Mouse (Mus musculus): Measurements from ENCODE around the gene Shld2. TPM values are rescaled to one million over a fixed set of nuclear protein-coding genes. Genes with fewer than 3 reads are reported as not detected.

Shld2 gene
- total RNA-seq, 1 experiment from 2014 or later: 29.7 TPM

GRCm38 (mm10) chr14:34232866-34233680 lies 77.2 kb downstream of the Shld2 start:
- no peak for ATAC-seq (ENCODE audit: extremely low read depth, insufficient number of reproducible peaks, low FRiP score, poor library complexity, severe bottlenecking)

GRCm38 (mm10) chr14:34232340-34232739 lies 78.0 kb downstream of the Shld2 start:
- ATAC-seq (ENCODE audit: extremely low read depth, insufficient number of reproducible peaks, low FRiP score, poor library complexity, severe bottlenecking): no peak

- ATAC-seq (ENCODE audit: extremely low read depth, insufficient number of reproducible peaks, low FRiP score, poor library complexity, severe bottlenecking): no peak
Observed at GRCm38 (mm10) chr14:34228830-34229506, 81.3 kb downstream of the Shld2 start.

- no peak for ATAC-seq (ENCODE audit: extremely low read depth, insufficient number of reproducible peaks, low FRiP score, poor library complexity, severe bottlenecking)
Observed at GRCm38 (mm10) chr14:34227981-34228380, 82.3 kb downstream of the Shld2 start.

- no peak for ATAC-seq (ENCODE audit: extremely low read depth, insufficient number of reproducible peaks, low FRiP score, poor library complexity, severe bottlenecking)
Observed at GRCm38 (mm10) chr14:34226566-34226965, 83.7 kb downstream of the Shld2 start.

- 0 out of 2 replicates have a peak, but pooled peaks have one; percentile 8 for ATAC-seq (ENCODE audit: extremely low read depth, insufficient number of reproducible peaks, low FRiP score, poor library complexity, severe bottlenecking)
Observed at GRCm38 (mm10) chr14:34225986-34226385, 84.3 kb downstream of the Shld2 start.

DNA sequence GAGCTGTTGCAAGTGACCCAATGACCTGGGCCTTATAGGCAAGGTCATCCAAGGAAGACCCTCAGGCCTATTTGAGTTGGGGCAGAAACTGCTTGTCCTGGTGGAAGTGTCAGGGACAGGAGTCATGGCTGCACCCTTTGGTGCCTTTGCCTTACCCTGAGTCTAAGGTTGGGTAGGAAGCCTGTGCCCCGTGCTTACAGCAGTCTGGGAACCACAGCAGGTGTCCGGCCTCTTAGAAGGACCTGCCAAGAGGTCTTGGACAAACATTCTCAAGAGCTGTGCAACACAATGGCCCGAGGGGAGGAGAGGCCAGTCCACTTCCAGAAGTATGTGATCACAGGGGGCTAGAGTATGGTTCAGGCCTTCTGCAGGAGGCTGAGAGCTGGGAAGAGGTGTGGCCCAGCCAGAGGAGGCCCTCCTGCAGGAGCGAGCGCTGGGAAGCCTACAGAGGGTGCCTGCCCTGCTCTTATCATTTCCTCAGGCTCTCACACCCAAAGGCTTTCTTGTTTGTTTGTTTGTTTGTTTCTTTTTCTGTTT lies 86.9 kb downstream of the Shld2 start:
- ATAC-seq (ENCODE audit: extremely low read depth, insufficient number of reproducible peaks, low FRiP score, poor library complexity, severe bottlenecking): no peak

DNA sequence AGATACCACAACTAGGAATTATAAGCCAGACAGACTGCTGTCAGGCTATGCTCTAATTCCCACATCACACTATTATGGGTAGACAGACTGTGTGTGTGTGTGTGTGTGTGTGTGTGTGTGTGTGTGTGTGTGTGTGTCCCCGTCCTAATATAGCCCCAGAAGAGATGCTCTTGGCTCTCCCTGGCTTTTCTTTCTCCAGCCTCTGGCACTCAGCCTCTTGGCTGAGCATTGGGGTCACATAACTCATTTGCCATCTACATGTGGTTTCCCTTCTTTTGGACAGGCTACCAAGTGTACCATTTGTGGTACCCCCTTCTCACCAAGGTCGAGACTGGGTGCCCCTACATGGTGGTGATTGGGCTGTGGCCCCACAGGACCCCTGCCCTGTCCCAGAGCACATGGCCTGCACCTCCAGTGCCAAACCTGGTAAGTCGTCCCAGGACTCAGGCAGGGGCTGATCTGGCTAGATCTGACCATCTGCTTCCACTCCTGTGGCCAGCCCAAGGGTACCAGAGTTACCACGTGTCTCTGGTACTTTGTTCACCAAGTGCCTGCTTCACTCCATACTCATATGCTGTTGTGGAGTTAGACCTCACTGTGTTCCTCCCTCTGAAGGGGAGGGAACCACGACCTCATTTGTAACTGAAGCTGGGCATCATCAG lies 88.7 kb downstream of the Shld2 start:
- ATAC-seq (ENCODE audit: extremely low read depth, insufficient number of reproducible peaks, low FRiP score, poor library complexity, severe bottlenecking): no peak

- no peak for ATAC-seq (ENCODE audit: extremely low read depth, insufficient number of reproducible peaks, low FRiP score, poor library complexity, severe bottlenecking)
Observed at GRCm38 (mm10) chr14:34220426-34220825, 89.9 kb downstream of the Shld2 start.

DNA sequence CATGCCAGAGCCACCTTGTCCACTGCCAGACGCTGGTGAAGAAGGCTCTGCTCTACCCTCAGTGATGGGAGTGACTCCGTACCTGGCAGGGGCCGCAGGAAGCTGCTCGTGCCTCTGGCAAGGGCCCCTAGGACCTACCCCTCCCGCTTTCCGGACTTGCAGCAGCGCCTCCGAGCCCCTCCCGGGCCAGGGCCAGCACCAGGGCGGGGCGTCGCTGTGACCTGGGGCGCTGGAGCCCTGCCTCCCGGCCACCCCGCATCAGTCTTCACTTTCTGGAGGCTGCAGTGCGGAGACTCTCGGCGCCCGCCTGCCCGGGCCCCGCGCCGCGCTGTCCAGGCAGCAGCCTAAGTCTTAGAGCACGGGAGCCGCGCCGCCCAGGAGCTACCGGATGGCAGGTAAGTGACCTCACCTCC lies 90.5 kb downstream of the Shld2 start:
- no peak for ATAC-seq (ENCODE audit: extremely low read depth, insufficient number of reproducible peaks, low FRiP score, poor library complexity, severe bottlenecking)

DNA sequence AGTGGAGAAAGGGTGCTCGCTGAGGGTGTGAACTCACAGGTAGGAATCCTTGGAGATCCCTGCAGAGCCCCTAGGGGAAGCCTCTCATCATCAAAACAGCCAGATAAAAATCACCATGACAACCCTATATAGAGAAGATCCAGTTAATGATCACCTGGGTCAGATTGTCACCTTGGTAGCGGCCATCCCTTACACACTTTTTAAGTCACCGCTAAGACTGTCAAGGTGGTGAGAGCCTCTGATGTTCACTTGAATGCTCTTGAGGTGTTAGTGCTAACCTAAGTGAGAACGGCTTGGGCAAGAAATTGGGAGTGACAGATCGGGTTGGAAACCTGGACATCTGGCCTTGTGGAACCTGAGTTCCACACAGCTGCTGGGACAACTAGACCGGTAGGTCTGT lies 91.0 kb downstream of the Shld2 start, which contains the start of gene Syt15:
Syt15 (plus strand) TSS at position 301 of the 400 bp plus-strand sequence.
- no peak for ATAC-seq (ENCODE audit: extremely low read depth, insufficient number of reproducible peaks, low FRiP score, poor library complexity, severe bottlenecking)

- no peak for ATAC-seq (ENCODE audit: extremely low read depth, insufficient number of reproducible peaks, low FRiP score, poor library complexity, severe bottlenecking)
Observed at GRCm38 (mm10) chr14:34215451-34216127, 94.7 kb downstream of the Shld2 start.

- no peak for ATAC-seq (ENCODE audit: extremely low read depth, insufficient number of reproducible peaks, low FRiP score, poor library complexity, severe bottlenecking)
Observed at GRCm38 (mm10) chr14:34209942-34210341, 100.4 kb downstream of the Shld2 start.

GRCm38 (mm10) chr14:34209080-34209479 lies 101.2 kb downstream of the Shld2 start:
- ATAC-seq (ENCODE audit: extremely low read depth, insufficient number of reproducible peaks, low FRiP score, poor library complexity, severe bottlenecking): no peak

- ATAC-seq (ENCODE audit: extremely low read depth, insufficient number of reproducible peaks, low FRiP score, poor library complexity, severe bottlenecking): no peak
Observed at GRCm38 (mm10) chr14:34208651-34209050, 101.6 kb downstream of the Shld2 start.

DNA sequence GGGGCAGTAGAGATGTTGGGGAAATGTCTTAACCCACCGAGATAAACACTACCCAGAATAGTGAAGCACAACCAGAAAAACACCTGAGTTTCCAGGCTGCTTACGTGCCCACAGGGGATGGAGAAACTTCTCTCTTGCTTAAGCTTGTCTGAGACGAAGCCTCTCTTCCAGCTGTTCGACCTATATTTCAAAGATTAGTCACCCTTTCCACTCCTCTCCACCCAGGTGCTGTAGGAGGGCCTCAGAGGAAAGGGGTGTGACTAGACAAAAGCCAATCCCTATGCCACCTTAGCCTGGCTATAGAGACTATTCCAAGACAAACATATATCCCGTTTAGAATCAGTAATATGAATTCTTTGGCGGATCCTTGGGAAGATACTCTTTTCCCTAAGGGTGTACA lies 102.3 kb downstream of the Shld2 start:
- no peak for ATAC-seq (ENCODE audit: extremely low read depth, insufficient number of reproducible peaks, low FRiP score, poor library complexity, severe bottlenecking)

- ATAC-seq (ENCODE audit: extremely low read depth, insufficient number of reproducible peaks, low FRiP score, poor library complexity, severe bottlenecking): no peak
Observed at GRCm38 (mm10) chr14:34201231-34202035, 108.9 kb downstream of the Shld2 start, which contains the start of gene Gprin2. Gprin2 (minus strand) TSS chr14:34201653.

- ATAC-seq (ENCODE audit: extremely low read depth, insufficient number of reproducible peaks, low FRiP score, poor library complexity, severe bottlenecking): no peak
Observed at GRCm38 (mm10) chr14:34200738-34201230, 109.5 kb downstream of the Shld2 start.

Data from neutrophil, adult 5-6 weeks (primary cell).